Mouse (Mus musculus): ENCODE results near the gene Calr3.

Gene Calr3

GRCm38 (mm10) chr8:72443338-72443993 is at the start of gene Calr3, which contains the start of gene 1700030K09Rik:
Gene Calr3 (minus strand): TSS chr8:72443870.
Gene 1700030K09Rik (plus strand): TSS chr8:72443880.
- in situ Hi-C loops (cut with MboI, MseI): no loop called here

GRCm38 (mm10) chr8:72493381-72493780 is 49.7 kb upstream of the Calr3 start:
- in situ Hi-C loops (cut with MboI, MseI): no loop called here

GRCm38 (mm10) chr8:72492622-72493081 is 49.0 kb upstream of the Calr3 start:
- in situ Hi-C loops (cut with MboI, MseI): no loop called here

- in situ Hi-C loops (cut with MboI, MseI): no loop called here
These were observed 48.3 kb upstream of the Calr3 start, which contains the start of gene Slc35e1 for GRCm38 (mm10) chr8:72491680-72492621. Gene Slc35e1 (minus strand): TSS chr8:72492614.

- in situ Hi-C loops (cut with MboI, MseI): no loop called here
These were observed 47.3 kb upstream of the Calr3 start for GRCm38 (mm10) chr8:72491017-72491416.

- in situ Hi-C loops (cut with MboI, MseI): no loop called here
These were observed 43.3 kb upstream of the Calr3 start for GRCm38 (mm10) chr8:72487014-72487413.

GRCm38 (mm10) chr8:72485456-72486199 is 42.0 kb upstream of the Calr3 start:
- in situ Hi-C loops (cut with MboI, MseI): no loop called here

- in situ Hi-C loops (cut with MboI, MseI): loop anchor here (5.0 to 10.0 kb wide), 2 partner anchors 167 to 310 kb away; partner anchors contain the start of gene Rab8a
These were observed 31.3 kb upstream of the Calr3 start, which contains the start of gene Cherp for GRCm38 (mm10) chr8:72474826-72475546. Gene Cherp (minus strand): TSS chr8:72475226.

- in situ Hi-C loops (cut with MboI, MseI): loop anchor here (5.0 to 10.0 kb wide), 2 partner anchors 172 to 306 kb away; partner anchors contain the start of gene Rab8a
These were observed 27.0 kb upstream of the Calr3 start for GRCm38 (mm10) chr8:72470684-72471083.

GRCm38 (mm10) chr8:72469984-72470383 is 26.3 kb upstream of the Calr3 start:
- in situ Hi-C loops (cut with MboI, MseI): loop anchor here (5.0 to 10.0 kb wide), 2 partner anchors 172 to 305 kb away; partner anchors contain the start of gene Rab8a

- in situ Hi-C loops (cut with MboI, MseI): no loop called here
These were observed 25.6 kb upstream of the Calr3 start for GRCm38 (mm10) chr8:72469243-72469642.

- in situ Hi-C loops (cut with MboI, MseI): no loop called here
These were observed 20.5 kb upstream of the Calr3 start for GRCm38 (mm10) chr8:72464211-72464610.

GRCm38 (mm10) chr8:72459881-72460533 is 16.3 kb upstream of the Calr3 start:
- in situ Hi-C loops (cut with MboI, MseI): no loop called here

- in situ Hi-C loops (cut with MboI, MseI): no loop called here
These were observed 14.8 kb upstream of the Calr3 start for GRCm38 (mm10) chr8:72458457-72458856.

GRCm38 (mm10) chr8:72457806-72458205 is 14.1 kb upstream of the Calr3 start:
- in situ Hi-C loops (cut with MboI, MseI): no loop called here

- in situ Hi-C loops (cut with MboI, MseI): no loop called here
These were observed 11.6 kb upstream of the Calr3 start for GRCm38 (mm10) chr8:72455317-72455716.

- in situ Hi-C loops (cut with MboI, MseI): no loop called here
These were observed 10.2 kb upstream of the Calr3 start for GRCm38 (mm10) chr8:72453904-72454303.

- in situ Hi-C loops (cut with MboI, MseI): no loop called here
These were observed 7.8 kb upstream of the Calr3 start for GRCm38 (mm10) chr8:72451516-72451915.

GRCm38 (mm10) chr8:72445071-72445470 is 1.4 kb upstream of the Calr3 start:
- in situ Hi-C loops (cut with MboI, MseI): no loop called here

GRCm38 (mm10) chr8:72443994-72444350 is 302 bp upstream of the Calr3 start:
- in situ Hi-C loops (cut with MboI, MseI): no loop called here

Measured in T-helper 2 cell (primary cell).